Mouse (Mus musculus) MEL (cell line): ENCODE results near the gene Cspg4. TPM values are rescaled to one million over a fixed set of nuclear protein-coding genes. Genes with fewer than 3 reads are reported as not detected.

Experiments
- DNase-seq: peaks from one replicate; pipeline ENCODE4 v3.0.0; 2011; ENCODE audit warnings: low read depth, low spot score
- H3K27ac ChIP-seq: 2 replicates; pipeline ENCODE4 v1.5.1; 2012; ENCODE audit warnings: low read depth, mild to moderate bottlenecking, control low read depth, low read length, moderate library complexity; ENCODE audit not compliant: control insufficient read depth
- H3K27me3 ChIP-seq, 2 experiments: fragments of 150-350 bp in 1 of 2; sonication (generic) in 1 of 2; 2 replicates each; pipeline ENCODE4 v1.6.1; 2012; ENCODE audit warnings: low read length in 2 of 2, mild to moderate bottlenecking in 2 of 2, improper control_type of control experiment in 1 of 2, moderate library complexity in 1 of 2; ENCODE audit not compliant: insufficient read depth in 2 of 2, control insufficient read depth in 1 of 2
- H3K36me3 ChIP-seq, 2 experiments: 2 replicates each; pipeline ENCODE4 v1.6.1; 2012 to 2014; ENCODE audit warnings: low read length in 2 of 2, improper control_type of control experiment in 1 of 2, inconsistent platforms in 1 of 2, mild to moderate bottlenecking in 1 of 2; ENCODE audit not compliant: insufficient read depth in 2 of 2, control insufficient read depth in 1 of 2
- H3K4me1 ChIP-seq, 2 experiments: fragments of 150-350 bp in 1 of 2; sonication (generic) in 1 of 2; 2 replicates each; pipeline ENCODE4 v1.6.1; 2012; ENCODE audit warnings: low read length in 2 of 2, improper control_type of control experiment in 1 of 2, mild to moderate bottlenecking in 1 of 2; ENCODE audit not compliant: insufficient read depth in 2 of 2, control insufficient read depth in 1 of 2
- H3K4me3 ChIP-seq, 2 experiments: fragments of 150-350 bp in 1 of 2; sonication (generic) in 1 of 2; 2 replicates each; pipeline ENCODE4 v1.5.1; 2012; ENCODE audit warnings: low read depth in 2 of 2, low read length in 2 of 2, mild to moderate bottlenecking in 2 of 2, moderate library complexity in 2 of 2, control low read depth in 1 of 2, improper control_type of control experiment in 1 of 2; ENCODE audit not compliant: control insufficient read depth in 1 of 2, insufficient read depth in 1 of 2
- H3K79me2 ChIP-seq: 2 replicates; pipeline ENCODE4 v1.6.1; 2012; ENCODE audit warnings: mild to moderate bottlenecking, low read length, moderate library complexity; ENCODE audit not compliant: control insufficient read depth, poor library complexity, insufficient read depth
- H3K9ac ChIP-seq: 2 replicates; pipeline ENCODE4 v1.6.1; 2012; ENCODE audit warnings: low read depth, mild to moderate bottlenecking, control low read depth, low read length, moderate library complexity; ENCODE audit not compliant: control insufficient read depth, poor library complexity, severe bottlenecking
- H3K9me3 ChIP-seq: fragments of 150-350 bp; sonication (generic); replicated peaks from 2 replicates; pipeline ENCODE4 v1.6.1; 2012; ENCODE audit warnings: mild to moderate bottlenecking, low read length, improper control_type of control experiment, moderate library complexity; ENCODE audit not compliant: insufficient read depth
- CHD1 ChIP-seq: IDR thresholded peaks from 2 replicates; pipeline ENCODE4 v1.6.1; 2012; ENCODE audit warnings: low read depth, mild to moderate bottlenecking, inconsistent platforms, low read length, improper control_type of control experiment
- CTCF ChIP-seq, 3 experiments: IDR thresholded peaks in 2 of 3; conservative IDR thresholded peaks in 1 of 3; 2 replicates each; pipeline ENCODE4 v1.5.1; 2011 to 2012; ENCODE audit warnings: low read length in 3 of 3, low read depth in 2 of 3, mild to moderate bottlenecking in 2 of 3, improper control_type of control experiment in 1 of 3, inconsistent platforms in 1 of 3, mixed read lengths in 1 of 3, moderate library complexity in 1 of 3; ENCODE audit not compliant: control insufficient read depth in 1 of 3, insufficient read depth in 1 of 3, poor library complexity in 1 of 3, severe bottlenecking in 1 of 3
- ETS1 ChIP-seq: IDR thresholded peaks from 2 replicates; pipeline ENCODE4 v1.6.1; 2012; ENCODE audit warnings: low read depth, mild to moderate bottlenecking, inconsistent platforms, low read length, improper control_type of control experiment, moderate library complexity
- GABPA ChIP-seq: IDR thresholded peaks from 2 replicates; pipeline ENCODE4 v1.6.1; 2012; ENCODE audit warnings: low read depth, mild to moderate bottlenecking, inconsistent platforms, low read length, improper control_type of control experiment, moderate library complexity
- GATA1 ChIP-seq: IDR thresholded peaks from 2 replicates; pipeline ENCODE4 v1.6.1; 2011; ENCODE audit warnings: low read depth, low read length, improper control_type of control experiment
- HCFC1 ChIP-seq: IDR thresholded peaks from 2 replicates; pipeline ENCODE4 v1.6.1; 2012; ENCODE audit warnings: low read depth, mild to moderate bottlenecking, inconsistent platforms, low read length, improper control_type of control experiment, moderate library complexity
- KAT2A ChIP-seq: conservative IDR thresholded peaks from 2 replicates; pipeline ENCODE4 v1.6.1; 2012; ENCODE audit warnings: low read depth, low read length, improper control_type of control experiment, inconsistent platforms
- MAFK ChIP-seq: IDR thresholded peaks from 2 replicates; pipeline ENCODE4 v1.6.1; 2011; ENCODE audit warnings: low read depth, mild to moderate bottlenecking, low read length, improper control_type of control experiment, borderline replicate concordance
- MAX ChIP-seq: IDR thresholded peaks from 2 replicates; pipeline ENCODE4 v1.6.1; 2011; ENCODE audit warnings: low read length, improper control_type of control experiment
- MAZ ChIP-seq: IDR thresholded peaks from 2 replicates; pipeline ENCODE4 v1.6.1; 2012; ENCODE audit warnings: low read depth, mild to moderate bottlenecking, inconsistent platforms, low read length, improper control_type of control experiment
- MEF2A ChIP-seq: IDR thresholded peaks from 2 replicates; pipeline ENCODE4 v1.6.1; 2014; ENCODE audit warnings: low read depth, mild to moderate bottlenecking, inconsistent platforms, low read length, improper control_type of control experiment; ENCODE audit not compliant: poor library complexity, insufficient replicate concordance, severe bottlenecking; ENCODE audit errors: extremely low read depth
- MXI1 ChIP-seq: IDR thresholded peaks from 2 replicates; pipeline ENCODE4 v1.6.1; 2011; ENCODE audit warnings: mild to moderate bottlenecking, low read depth, low read length, improper control_type of control experiment
- MYB ChIP-seq: IDR thresholded peaks from 2 replicates; pipeline ENCODE4 v1.6.1; 2011; ENCODE audit warnings: mild to moderate bottlenecking, low read depth, low read length, improper control_type of control experiment
- NELFE ChIP-seq: IDR thresholded peaks from 2 replicates; pipeline ENCODE4 v1.6.1; 2011; ENCODE audit warnings: low read depth, low read length, improper control_type of control experiment
- RAD21 ChIP-seq: IDR thresholded peaks from 2 replicates; pipeline ENCODE4 v1.6.1; 2011; ENCODE audit warnings: mild to moderate bottlenecking, low read depth, low read length, improper control_type of control experiment
- RCOR1 ChIP-seq: IDR thresholded peaks from 2 replicates; pipeline ENCODE4 v1.6.1; 2012; ENCODE audit warnings: low read depth, mild to moderate bottlenecking, inconsistent platforms, low read length, improper control_type of control experiment
- SMC3 ChIP-seq: IDR thresholded peaks from 2 replicates; pipeline ENCODE4 v1.6.1; 2011; ENCODE audit warnings: low read depth, low read length, improper control_type of control experiment
- TBP ChIP-seq: IDR thresholded peaks from 2 replicates; pipeline ENCODE4 v1.8.0; 2011; ENCODE audit warnings: low read depth, low read length, improper control_type of control experiment
- TCF12 ChIP-seq: IDR thresholded peaks from 2 replicates; pipeline ENCODE4 v1.6.1; 2014; ENCODE audit warnings: low read depth, mild to moderate bottlenecking, inconsistent platforms, low read length, improper control_type of control experiment, moderate library complexity
- ZC3H11A ChIP-seq: IDR thresholded peaks from 2 replicates; pipeline ENCODE4 v1.6.1; 2012; ENCODE audit warnings: low read depth, mild to moderate bottlenecking, inconsistent platforms, low read length, improper control_type of control experiment
- ZKSCAN1 ChIP-seq: IDR thresholded peaks from 2 replicates; pipeline ENCODE4 v1.6.1; 2012; ENCODE audit warnings: low read depth, mild to moderate bottlenecking, inconsistent platforms, low read length, improper control_type of control experiment, moderate library complexity
- ZMIZ1 ChIP-seq: IDR thresholded peaks from 2 replicates; pipeline ENCODE4 v1.6.1; 2012; ENCODE audit warnings: low read depth, mild to moderate bottlenecking, inconsistent platforms, low read length, improper control_type of control experiment, moderate library complexity
- polyA plus RNA-seq, 2 experiments: library from polyadenylated mRNA; stranded (reverse) in 1 of 2; unstranded in 1 of 2; fragments of >175 nt in 1 of 2; fragments of >200 nt in 1 of 2; gene quantifications; 2 replicates each; pipeline versions ENCODE4 v1.2.1 to v1.2.4; 2012; ENCODE audit warnings: low replicate concordance in 2 of 2, low read depth in 1 of 2; ENCODE audit not compliant: insufficient read length in 2 of 2, insufficient read depth in 1 of 2, missing spikeins in 1 of 2
- total RNA-seq: library from RNA; depleted of rRNA; stranded (reverse); fragments of 300-350 nt; gene quantifications from 2 replicates; pipeline ENCODE4 v1.2.3, GENCODE M21; 2012

The Cspg4 gene
- total and polyA plus RNA-seq, 3 experiments, result 0.15 to 0.23 TPM; not detected in 1

- TF ChIP-seq MYB, result no peak
- TF ChIP-seq MEF2A, result no peak
- TF ChIP-seq MAX, result no peak
- no peak for TF ChIP-seq ZMIZ1
- no peak for TF ChIP-seq GABPA
- TF ChIP-seq ZC3H11A, result no peak
- TF ChIP-seq CHD1, result no peak
- TF ChIP-seq RCOR1, result no peak
- TF ChIP-seq MXI1, result no peak
- TF ChIP-seq, all 39 proteins: peak for 0
- DNase-seq, result no peak
- no peaks in the 10 kb centered on the region for H3K79me2 ChIP-seq
- H3K9me3 ChIP-seq, result no peaks in the 10 kb centered on the region
- no peak overlapping the region for H3K27ac ChIP-seq
- H3K27me3 ChIP-seq, result peaks cover 10 to 12% of the 10 kb centered on the region in 2 experiments
- no peak overlapping the region for H3K9ac ChIP-seq
- H3K4me1 ChIP-seq, result no peaks in the 10 kb centered on the region
- no peaks in the 10 kb centered on the region for H3K36me3 ChIP-seq
- H3K4me3 ChIP-seq, result no peak overlapping the region
These were observed 22.5 kb upstream of the Cspg4 start for GRCm38 (mm10) chr9:56842303-56842719.

DNA sequence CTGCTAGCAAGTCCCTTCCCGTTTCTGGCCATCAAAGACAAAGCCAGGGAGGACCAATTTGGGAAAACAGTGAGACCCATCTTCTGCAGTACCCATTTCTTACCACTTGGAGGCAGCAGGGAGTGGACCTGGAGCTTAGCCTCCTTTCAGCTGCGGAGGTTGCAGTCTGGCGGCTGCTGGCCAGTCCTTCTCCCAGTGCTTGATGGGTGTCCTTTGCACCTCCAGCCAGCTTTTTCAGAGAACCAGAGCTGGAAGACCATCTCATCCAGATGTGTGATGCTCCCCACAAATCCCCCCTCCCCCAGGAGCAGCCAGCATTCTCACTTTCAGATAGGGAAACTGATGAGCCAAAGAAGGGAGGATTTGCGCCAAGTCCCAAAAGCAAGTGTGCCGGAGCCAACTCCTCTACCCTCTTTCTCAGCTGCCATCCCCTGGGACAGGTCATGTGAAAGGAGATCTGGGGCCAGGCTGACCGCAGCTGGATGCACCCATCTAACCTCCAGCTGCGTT is 21.1 kb upstream of the Cspg4 start:
- peaks cover 7 to 12% of the 10 kb centered on the region in 2 experiments for H3K27me3 ChIP-seq
- TF ChIP-seq NELFE (no peak), CTCF (IDR thresholded peaks at IDR 0.05 in 2 of 3, conservative IDR thresholded peaks at IDR 0.05 in 1 of 3; ENCODE audit: control insufficient read depth in 1 of 3, insufficient read depth in 1 of 3, low read depth in 2 of 3, low read length in 3 of 3, poor library complexity in 1 of 3, severe bottlenecking in 1 of 3) (peak; percentile 77 to 95 (median 77)), SMC3 (peak; percentile 72), MAX (no peak), MYB (no peak), ZC3H11A (peak; percentile 11; the same call in 1 of the 2 replicates), TCF12 (no peak), MXI1 (no peak), RAD21 (peak; percentile 46)
- no peaks in the 10 kb centered on the region for H3K36me3 ChIP-seq
- no peaks in the 10 kb centered on the region for H3K79me2 ChIP-seq
- no peak overlapping the region for H3K27ac ChIP-seq
- no peak overlapping the region for H3K9ac ChIP-seq
- no peaks in the 10 kb centered on the region for H3K4me1 ChIP-seq
- H3K4me3 ChIP-seq, result no peak overlapping the region
- peak; percentile 61 for DNase-seq
- H3K9me3 ChIP-seq, result no peaks in the 10 kb centered on the region

DNA sequence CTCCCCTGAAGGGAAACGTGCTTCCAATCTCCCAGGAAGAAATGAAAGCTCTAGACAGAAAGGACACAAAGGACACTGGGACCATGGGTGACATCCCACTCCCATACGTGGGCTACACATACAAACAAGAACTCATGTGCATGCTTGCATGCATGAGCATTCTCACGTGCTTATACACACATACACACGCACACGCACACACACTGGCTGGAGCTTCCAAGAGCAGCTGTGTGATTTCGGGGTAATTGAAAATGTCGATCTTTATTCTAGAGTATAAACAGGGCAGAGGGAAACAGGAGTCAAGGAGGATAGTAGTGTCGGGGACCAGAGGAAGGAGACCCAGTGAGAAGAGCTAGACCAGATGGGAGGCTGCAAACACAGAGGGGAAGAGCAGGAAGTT is 20.2 kb upstream of the Cspg4 start:
- Histone ChIP-seq H3K27ac (no peak overlapping the region), H3K9ac (no peak overlapping the region), H3K27me3 (peaks cover 7 to 12% of the 10 kb centered on the region in 2 experiments), H3K36me3 (no peaks in the 10 kb centered on the region), H3K4me3 (no peak overlapping the region), H3K4me1 (no peaks in the 10 kb centered on the region), H3K79me2 (no peaks in the 10 kb centered on the region), H3K9me3 (no peaks in the 10 kb centered on the region)
- no peak for TF ChIP-seq HCFC1
- TF ChIP-seq ZMIZ1, result no peak
- no peak for TF ChIP-seq MEF2A
- no peak for TF ChIP-seq MAZ
- TF ChIP-seq GATA1, result no peak
- TF ChIP-seq TBP, result no peak
- TF ChIP-seq SMC3, result no peak
- TF ChIP-seq ETS1, result no peak
- no peak for TF ChIP-seq KAT2A
- TF ChIP-seq MAFK, result no peak
- TF ChIP-seq ZKSCAN1, result no peak
- no peak for TF ChIP-seq NELFE
- DNase-seq, result no peak
